Mouse (Mus musculus) spleen, adult 2 months (tissue): ENCODE results near the gene Fgfr2. TPM values are rescaled to one million over a fixed set of nuclear protein-coding genes. Genes with fewer than 3 reads are reported as not detected.

Source experiments
- DNase-seq, 2 experiments: peaks; one replicate each; pipeline versions ENCODE4 v3.0.0 to v3.0.0-alpha.2; 2012 to 2021; ENCODE audit warnings: low spot score in 2 of 2, low read depth in 1 of 2
- H3K27ac ChIP-seq: fragments of 200-500 bp; 2 replicates; pipeline ENCODE4 v1.5.1; 2012; ENCODE audit warnings: low read length, inconsistent platforms; ENCODE audit not compliant: insufficient read depth
- H3K27me3 ChIP-seq: fragments of 200-500 bp; 2 replicates; pipeline ENCODE4 v1.6.1; 2012; ENCODE audit warnings: mild to moderate bottlenecking, moderate library complexity, low read length, inconsistent platforms; ENCODE audit not compliant: control insufficient read depth, insufficient read depth
- H3K36me3 ChIP-seq: fragments of 200-500 bp; 2 replicates; pipeline ENCODE4 v1.6.1; 2012; ENCODE audit warnings: mild to moderate bottlenecking, low read length, inconsistent platforms; ENCODE audit not compliant: control insufficient read depth, insufficient read depth
- H3K4me1 ChIP-seq: fragments of 200-500 bp; 2 replicates; pipeline ENCODE4 v1.6.1; 2011; ENCODE audit warnings: inconsistent platforms; ENCODE audit not compliant: control insufficient read depth, insufficient read depth, insufficient read length
- H3K4me3 ChIP-seq: fragments of 200-500 bp; 2 replicates; pipeline ENCODE4 v1.5.1; 2011; ENCODE audit warnings: mild to moderate bottlenecking, inconsistent platforms; ENCODE audit not compliant: insufficient read depth, insufficient read length; ENCODE audit errors: extremely low read depth
- CTCF ChIP-seq: fragments of 200-500 bp; IDR thresholded peaks from 2 replicates; pipeline ENCODE4 v1.5.1; 2011; ENCODE audit warnings: mild to moderate bottlenecking, inconsistent platforms; ENCODE audit not compliant: insufficient read depth, insufficient read length, insufficient replicate concordance; ENCODE audit errors: extremely low read depth
- POLR2A ChIP-seq: fragments of 200-500 bp; IDR thresholded peaks from 2 replicates; pipeline ENCODE4 v1.6.1; 2011; ENCODE audit warnings: low read depth, low read length, inconsistent platforms
- WGBS: fragments of 180-500 bp; shearing (Covaris S2); methylation state at CpG from one replicate; pipeline ENCODE4 v1.1.7; 2018; 5-methylcytosine and 5-hydroxymethylcytosine counted together
- polyA plus RNA-seq: library from polyadenylated mRNA; depleted of rRNA; stranded (reverse); fragments of >200 nt; gene quantifications from 2 replicates; pipeline ENCODE4 v1.2.3, GENCODE M21; 2012

Gene Fgfr2
- polyA plus RNA-seq, 1 experiment, result 1.6 TPM

DNA sequence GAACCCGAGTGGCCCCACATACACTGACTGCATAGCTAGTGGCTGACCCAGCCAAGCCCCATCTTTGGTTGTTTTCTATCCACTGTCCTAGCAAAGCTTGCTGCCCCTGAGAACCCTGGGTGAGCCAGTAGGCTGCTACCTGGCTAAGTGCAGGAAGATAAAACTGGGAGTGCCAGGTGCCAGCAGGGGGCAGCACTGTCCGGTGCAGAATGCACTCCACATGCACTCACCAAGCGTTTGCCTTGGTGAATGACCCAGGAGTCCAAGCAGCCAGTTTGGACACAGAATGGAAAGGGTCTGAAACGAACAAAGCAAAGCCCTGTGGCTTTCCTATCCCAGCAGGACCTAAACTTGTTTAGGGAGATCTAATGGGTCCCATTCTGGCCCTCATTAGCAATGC, 1940.5 kb downstream of the Fgfr2 start:
- Histone ChIP-seq H3K36me3 (no peaks in the 10 kb centered on the region), H3K27me3 (no peaks in the 10 kb centered on the region), H3K4me3 (no peak overlapping the region), H3K4me1 (no peaks in the 10 kb centered on the region), H3K27ac (no peak overlapping the region)
- no peak for TF ChIP-seq POLR2A
- TF ChIP-seq CTCF, result peak; percentile 16; the same call in 1 of the 2 replicates
- DNase-seq, result no peak
- WGBS, result 37% methylated on average over 4 of the region's 4 CpGs

DNA sequence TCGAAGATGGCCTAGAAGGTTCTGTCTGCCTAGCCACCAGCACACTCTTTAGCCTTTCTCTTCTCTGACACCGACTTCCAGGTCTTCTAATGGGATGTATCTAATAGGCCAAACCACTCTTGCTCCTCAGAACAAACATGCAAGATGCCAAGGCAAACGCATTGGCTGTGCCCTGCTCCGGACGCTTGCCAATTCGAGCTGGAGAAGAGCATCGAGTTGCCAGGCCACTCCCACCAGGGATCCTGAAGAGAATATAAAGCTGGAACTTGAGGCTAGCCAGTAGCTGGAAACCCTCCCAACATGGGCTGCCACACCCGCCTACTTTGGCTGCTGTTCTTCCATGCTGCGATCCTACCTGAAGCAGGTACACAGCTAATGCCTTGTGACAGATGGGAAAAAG, 1949.0 kb downstream of the Fgfr2 start, which contains the start of gene 5430419D17Rik:
Gene 5430419D17Rik (plus strand): TSS at position 282 of the 400 bp plus-strand sequence.
- H3K4me1 ChIP-seq, result no peaks in the 10 kb centered on the region; the same call in 1 of the 2 replicates
- no peak for TF ChIP-seq CTCF
- TF ChIP-seq POLR2A, result no peak
- DNase-seq, result no peak
- H3K36me3 ChIP-seq, result no peaks in the 10 kb centered on the region
- H3K27me3 ChIP-seq, result no peaks in the 10 kb centered on the region
- WGBS, result 89% methylated on average over 9 of the region's 9 CpGs
- H3K27ac ChIP-seq, result no peak within 1 kb of the TSS
- H3K4me3 ChIP-seq, result no peak within 1 kb of the TSS

- H3K36me3 ChIP-seq, result no peaks in the 10 kb centered on the region
- 0% methylated on average over 2 of the region's 2 CpGs for WGBS
- TF ChIP-seq POLR2A (no peak), CTCF (no peak)
- H3K4me3 ChIP-seq, result no peak overlapping the region
- no peaks in the 10 kb centered on the region for H3K27me3 ChIP-seq
- H3K27ac ChIP-seq, result no peak overlapping the region
- no peak for DNase-seq
- H3K4me1 ChIP-seq, result no peaks in the 10 kb centered on the region; the same call in 1 of the 2 replicates
Observed at GRCm38 (mm10) chr7:131169099-131169498, 1954.1 kb downstream of the Fgfr2 start.

- H3K27ac ChIP-seq, result no peak overlapping the region
- DNase-seq, result no peak
- no peak overlapping the region for H3K4me3 ChIP-seq
- TF ChIP-seq CTCF, result no peak
- TF ChIP-seq POLR2A, result no peak
- 79% methylated on average over 3 of the region's 3 CpGs for WGBS
- H3K27me3 ChIP-seq, result no peaks in the 10 kb centered on the region
- no peaks in the 10 kb centered on the region for H3K36me3 ChIP-seq
- H3K4me1 ChIP-seq, result no peaks in the 10 kb centered on the region; the same call in 1 of the 2 replicates
Observed at GRCm38 (mm10) chr7:131167771-131168170, 1955.4 kb downstream of the Fgfr2 start.

- Histone ChIP-seq H3K36me3 (no peaks in the 10 kb centered on the region), H3K4me1 (no peaks in the 10 kb centered on the region), H3K4me3 (no peak overlapping the region), H3K27me3 (no peaks in the 10 kb centered on the region), H3K27ac (no peak overlapping the region)
- TF ChIP-seq POLR2A, result no peak
- no peak for TF ChIP-seq CTCF
- 57% methylated on average over 7 of the region's 7 CpGs for WGBS
- DNase-seq, result no peak
Observed at GRCm38 (mm10) chr7:131162251-131162650, 1960.9 kb downstream of the Fgfr2 start.

GRCm38 (mm10) chr7:131153044-131153443, 1970.1 kb downstream of the Fgfr2 start:
- no peaks in the 10 kb centered on the region for H3K36me3 ChIP-seq
- H3K27me3 ChIP-seq, result no peaks in the 10 kb centered on the region
- no peak overlapping the region for H3K27ac ChIP-seq
- DNase-seq, result no peak
- WGBS, result 15% methylated on average over 5 of the region's 5 CpGs
- TF ChIP-seq CTCF, result no peak
- no peak for TF ChIP-seq POLR2A
- H3K4me1 ChIP-seq, result no peaks in the 10 kb centered on the region
- no peak overlapping the region for H3K4me3 ChIP-seq

DNA sequence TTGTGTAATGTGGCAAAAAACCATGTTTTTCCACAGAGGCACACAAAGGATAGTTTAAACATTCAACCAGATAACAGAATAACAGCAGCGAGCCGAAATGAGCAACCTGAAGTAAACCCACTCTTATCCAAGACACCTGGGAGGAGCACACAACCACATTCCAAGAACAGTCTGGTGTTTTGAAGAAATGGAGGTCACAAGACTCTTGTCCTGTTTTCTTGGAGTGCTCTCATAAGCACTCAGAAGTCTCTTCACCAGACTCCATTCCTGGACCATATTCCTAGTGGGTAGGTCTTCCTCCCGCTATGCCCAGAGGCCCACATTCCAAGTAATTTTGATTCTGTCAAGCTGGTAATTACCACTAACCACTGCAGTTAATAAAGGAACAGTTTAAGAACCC, 1973.0 kb downstream of the Fgfr2 start:
- no peak overlapping the region for H3K27ac ChIP-seq
- WGBS, result 92% methylated on average over 3 of the region's 3 CpGs
- TF ChIP-seq CTCF, result no peak
- DNase-seq, result no peak
- no peaks in the 10 kb centered on the region for H3K4me1 ChIP-seq
- H3K36me3 ChIP-seq, result no peaks in the 10 kb centered on the region
- no peak overlapping the region for H3K4me3 ChIP-seq
- H3K27me3 ChIP-seq, result no peaks in the 10 kb centered on the region
